Mouse (Mus musculus): ENCODE data around the gene Cdh23.

The Cdh23 gene

DNA sequence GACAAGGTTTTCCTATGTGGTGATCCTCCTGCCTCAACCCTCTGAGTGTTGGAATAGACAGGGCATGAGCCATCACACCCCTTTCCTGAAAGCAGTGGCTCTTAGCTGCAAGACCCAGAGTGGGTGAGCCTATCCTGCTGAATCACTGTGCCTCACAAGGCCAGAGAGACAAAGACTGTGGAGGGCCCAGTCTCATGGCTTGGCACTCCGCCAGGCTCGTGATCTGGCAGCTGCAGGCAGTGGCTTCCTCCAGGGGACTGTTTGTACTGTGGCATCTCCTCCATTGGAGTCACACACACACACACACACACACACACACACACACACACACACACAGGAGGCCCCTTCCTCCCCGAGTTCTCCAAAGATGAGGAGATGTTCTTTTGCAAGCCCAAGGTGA is 433.9 kb downstream of the Cdh23 start:
- no peak for DNase-seq (ENCODE audit: low read depth, low spot score)

DNA sequence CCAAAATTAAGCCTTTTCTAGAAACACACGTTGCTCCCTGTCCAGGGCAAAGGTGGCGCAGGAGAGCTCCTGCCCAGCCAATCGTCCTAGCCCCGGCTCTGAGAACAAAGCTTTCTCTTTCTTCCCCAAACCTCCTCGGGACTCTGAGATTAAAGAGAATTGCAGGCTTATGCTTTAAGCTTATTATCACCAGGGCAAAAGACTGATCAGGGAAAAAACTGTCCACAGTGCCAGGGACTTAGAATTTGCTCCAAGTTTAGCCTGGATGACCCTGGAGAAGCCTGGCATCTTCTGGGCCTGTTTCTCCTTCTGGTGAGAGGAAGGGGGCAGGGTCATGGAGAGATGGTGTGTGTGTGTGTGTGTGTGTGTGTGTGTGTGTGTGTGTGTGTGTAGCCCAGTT is 434.8 kb downstream of the Cdh23 start:
- no peak for DNase-seq (ENCODE audit: low read depth, low spot score)

- no peak for DNase-seq (ENCODE audit: low read depth, low spot score)
Observed at GRCm38 (mm10) chr10:60260557-60261294, 435.6 kb downstream of the Cdh23 start.

GRCm38 (mm10) chr10:60257261-60257825 is 438.9 kb downstream of the Cdh23 start:
- DNase-seq (ENCODE audit: low read depth, low spot score): no peak

DNA sequence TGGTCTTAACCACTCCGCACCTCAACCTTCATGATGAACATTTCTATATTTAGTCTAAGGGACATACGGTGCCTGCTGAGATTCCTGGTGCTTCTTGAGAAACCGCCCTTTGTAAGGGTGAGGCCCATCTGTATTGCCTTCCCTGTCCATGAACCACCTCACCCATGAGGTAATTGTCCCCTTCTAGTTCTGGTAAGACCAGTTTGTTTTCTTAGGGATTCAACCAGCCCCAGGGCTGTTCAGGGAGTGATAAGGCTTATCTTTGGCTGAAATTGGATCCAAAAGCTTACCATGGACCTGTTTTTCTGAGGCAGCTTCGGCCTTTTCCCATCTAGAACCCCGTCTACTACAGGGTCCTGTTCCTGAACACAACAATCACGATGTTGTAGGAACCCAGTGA is 440.2 kb downstream of the Cdh23 start:
- DNase-seq (ENCODE audit: low read depth, low spot score): no peak
